Mouse (Mus musculus) urinary bladder, adult 2 months (tissue): ENCODE data around the gene Mob1a. TPM values are rescaled to one million over a fixed set of nuclear protein-coding genes. Genes with fewer than 3 reads are reported as not detected.

Experiments
- DNase-seq: peaks from one replicate; pipeline ENCODE4 v3.0.0; 2022; ENCODE audit warnings: low spot score
- polyA plus RNA-seq: library from polyadenylated mRNA; depleted of rRNA; stranded (reverse); fragments of >200 nt; gene quantifications from 2 replicates; pipeline ENCODE4 v1.2.3, GENCODE M21; 2012; rRNA removed

Mob1a gene
- polyA plus RNA-seq, 1 experiment: 57.1 TPM

- DNase-seq: no peak
Observed at GRCm38 (mm10) chr6:83385569-83386090, 59.8 kb downstream of the Mob1a start.

- no peak for DNase-seq
Observed at GRCm38 (mm10) chr6:83392166-83392780, 66.5 kb downstream of the Mob1a start.

Other genes with a start within 250 kb of the Mob1a start
- 28.5 and 35.8 TPM in 2 replicates for gene Pcgf1, start 248.1 kb upstream of the Mob1a start, polyA plus RNA-seq
- gene Lbx2, start 239.6 kb upstream of the Mob1a start, polyA plus RNA-seq: 0.84 and 1.0 TPM in 2 replicates
- gene Ccdc142, start 224.4 kb upstream of the Mob1a start, polyA plus RNA-seq: 3.1 and 4.5 TPM in 2 replicates
- 5.0 and 6.1 TPM in 2 replicates for gene Gm42688, start 224.4 kb upstream of the Mob1a start, polyA plus RNA-seq
- gene Mrpl53, start 217.0 kb upstream of the Mob1a start, polyA plus RNA-seq: 64.9 and 84.8 TPM in 2 replicates
- gene Mogs, start 210.5 kb upstream of the Mob1a start, polyA plus RNA-seq: 29.7 and 40.3 TPM in 2 replicates
- 85.6 and 89.2 TPM in 2 replicates for gene Wbp1, start 204.5 kb upstream of the Mob1a start, polyA plus RNA-seq
- 25.2 and 25.5 TPM in 2 replicates for gene Ino80b, start 200.6 kb upstream of the Mob1a start, polyA plus RNA-seq
- 20.7 and 22.1 TPM in 2 replicates for gene Rtkn, start 190.6 kb upstream of the Mob1a start, polyA plus RNA-seq
- 4.9 and 5.6 TPM in 2 replicates for gene Wdr54, start 169.6 kb upstream of the Mob1a start, polyA plus RNA-seq
- 1.2 and 1.5 TPM in 2 replicates for gene 1700003E16Rik, start 169.6 kb upstream of the Mob1a start, polyA plus RNA-seq
- 97.9 and 119 TPM in 2 replicates for gene Dctn1, start 160.1 kb upstream of the Mob1a start, polyA plus RNA-seq
- 0.06 TPM in 1 of 2 replicates, not detected in the other for gene Slc4a5, start 106.2 kb upstream of the Mob1a start, polyA plus RNA-seq
- gene Mthfd2, start 108 bp upstream of the Mob1a start, polyA plus RNA-seq: 3.2 and 4.4 TPM in 2 replicates
- gene Bola3, start 23.1 kb downstream of the Mob1a start, polyA plus RNA-seq: 57.9 and 67.0 TPM in 2 replicates
- 9.4 and 14.4 TPM in 2 replicates for gene Tet3, start 133.1 kb downstream of the Mob1a start, polyA plus RNA-seq
- gene Dguok, start 181.0 kb downstream of the Mob1a start, polyA plus RNA-seq: 79.1 and 106 TPM in 2 replicates
- gene Actg2, start 210.2 kb downstream of the Mob1a start, polyA plus RNA-seq: 8,061 and 9,269 TPM in 2 replicates
- gene Stambp, start 246.7 kb downstream of the Mob1a start, polyA plus RNA-seq: 27.6 and 28.4 TPM in 2 replicates